Mouse (Mus musculus) spleen, adult 2 months (tissue): Measurements from ENCODE around the gene Sympk.

Experiments used
- CTCF ChIP-seq: fragments of 200-500 bp; IDR thresholded peaks from 2 replicates; pipeline ENCODE4 v1.5.1; 2011; ENCODE audit warnings: mild to moderate bottlenecking, inconsistent platforms; ENCODE audit not compliant: insufficient read depth, insufficient read length, insufficient replicate concordance; ENCODE audit errors: extremely low read depth
- POLR2A ChIP-seq: fragments of 200-500 bp; IDR thresholded peaks from 2 replicates; pipeline ENCODE4 v1.6.1; 2011; ENCODE audit warnings: low read depth, low read length, inconsistent platforms

GRCm38 (mm10) chr7:19031641-19032040, 7.5 kb downstream of the Sympk start:
- TF ChIP-seq POLR2A (no peak), CTCF (no peak)
